Mouse (Mus musculus): ENCODE results near the gene Fbxo28. TPM values are rescaled to one million over a fixed set of nuclear protein-coding genes. Genes with fewer than 3 reads are reported as not detected.

The Fbxo28 gene
- polyA plus RNA-seq, 1 experiment from 2014 or later, result 11.5 TPM

- Histone ChIP-seq H3K4me2 (ENCODE audit: low read depth, low read length) (no peak overlapping the region), H3K36me3 (ENCODE audit: control insufficient read depth, insufficient read depth, low read length) (no peaks in the 10 kb centered on the region), H3K9me3 (ENCODE audit: control insufficient read depth, low read length) (no peaks in the 10 kb centered on the region), H3K27ac (ENCODE audit: low read length) (no peak overlapping the region), H3K4me3 (ENCODE audit: low read length) (no peak overlapping the region), H3K9ac (ENCODE audit: low read depth, low read length) (no peak overlapping the region), H3K27me3 (replicated peaks; ENCODE audit: control insufficient read depth, insufficient read depth, low read length) (no peaks in the 10 kb centered on the region), H3K4me1 (ENCODE audit: control insufficient read depth, insufficient read depth, low read length) (no peaks in the 10 kb centered on the region)
- 78% methylated on average over 11 of the region's 11 CpGs for WGBS
- no peak for ATAC-seq
Measured at GRCm38 (mm10) chr1:182354504-182355147, 13.2 kb upstream of the Fbxo28 start.

DNA sequence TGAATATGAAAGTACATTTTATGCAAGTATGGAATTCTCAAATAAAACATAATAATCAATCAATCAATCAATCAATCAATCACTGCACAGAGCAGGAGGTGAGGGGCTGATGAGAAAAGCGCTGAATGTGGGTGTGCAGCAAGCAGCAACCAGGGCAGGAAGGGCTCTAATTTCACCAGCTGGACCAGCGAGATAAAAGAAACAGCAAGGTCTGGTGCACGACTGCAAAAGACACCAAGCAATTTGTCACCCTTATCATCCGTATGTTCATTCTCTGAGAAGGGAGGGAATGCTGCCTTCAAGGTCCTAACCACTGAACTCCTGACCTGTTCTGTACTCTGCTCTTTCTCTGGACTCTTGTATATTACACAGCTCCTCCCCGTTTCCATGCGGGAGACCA lies 8.1 kb upstream of the Fbxo28 start:
- Histone ChIP-seq H3K9me3 (ENCODE audit: control insufficient read depth, low read length) (peaks cover 6% of the 10 kb centered on the region), H3K4me2 (ENCODE audit: low read depth, low read length) (no peak overlapping the region), H3K27me3 (replicated peaks; ENCODE audit: control insufficient read depth, insufficient read depth, low read length) (no peaks in the 10 kb centered on the region), H3K36me3 (ENCODE audit: control insufficient read depth, insufficient read depth, low read length) (no peaks in the 10 kb centered on the region), H3K27ac (ENCODE audit: low read length) (no peak overlapping the region), H3K9ac (ENCODE audit: low read depth, low read length) (no peak overlapping the region), H3K4me1 (ENCODE audit: control insufficient read depth, insufficient read depth, low read length) (no peaks in the 10 kb centered on the region), H3K4me3 (ENCODE audit: low read length) (no peak overlapping the region)
- no peak for ATAC-seq
- 66% methylated on average over 6 of the region's 6 CpGs for WGBS

GRCm38 (mm10) chr1:182346491-182346890 lies 5.1 kb upstream of the Fbxo28 start:
- H3K27me3 ChIP-seq (replicated peaks; ENCODE audit: control insufficient read depth, insufficient read depth, low read length), result no peaks in the 10 kb centered on the region
- no peak overlapping the region for H3K27ac ChIP-seq (ENCODE audit: low read length)
- peaks cover 6% of the 10 kb centered on the region for H3K9me3 ChIP-seq (ENCODE audit: control insufficient read depth, low read length)
- H3K4me3 ChIP-seq (ENCODE audit: low read length), result no peak overlapping the region
- no peak overlapping the region for H3K4me2 ChIP-seq (ENCODE audit: low read depth, low read length)
- H3K36me3 ChIP-seq (ENCODE audit: control insufficient read depth, insufficient read depth, low read length), result no peaks in the 10 kb centered on the region
- 68% methylated on average over 5 of the region's 5 CpGs for WGBS
- H3K9ac ChIP-seq (ENCODE audit: low read depth, low read length), result no peak overlapping the region
- ATAC-seq, result no peak
- H3K4me1 ChIP-seq (ENCODE audit: control insufficient read depth, insufficient read depth, low read length), result peaks cover 3% of the 10 kb centered on the region; the same call in 1 of the 2 replicates

GRCm38 (mm10) chr1:182345857-182346256 lies 4.4 kb upstream of the Fbxo28 start:
- H3K4me3 ChIP-seq (ENCODE audit: low read length), result no peak overlapping the region
- ATAC-seq, result no peak
- no peaks in the 10 kb centered on the region for H3K36me3 ChIP-seq (ENCODE audit: control insufficient read depth, insufficient read depth, low read length)
- WGBS, result 65% methylated on average over 2 of the region's 2 CpGs
- no peak overlapping the region for H3K4me2 ChIP-seq (ENCODE audit: low read depth, low read length)
- peaks cover 6% of the 10 kb centered on the region for H3K9me3 ChIP-seq (ENCODE audit: control insufficient read depth, low read length)
- H3K4me1 ChIP-seq (ENCODE audit: control insufficient read depth, insufficient read depth, low read length), result peaks cover 3% of the 10 kb centered on the region; the same call in 1 of the 2 replicates
- H3K27me3 ChIP-seq (replicated peaks; ENCODE audit: control insufficient read depth, insufficient read depth, low read length), result no peaks in the 10 kb centered on the region
- H3K9ac ChIP-seq (ENCODE audit: low read depth, low read length), result no peak overlapping the region
- H3K27ac ChIP-seq (ENCODE audit: low read length), result no peak overlapping the region

DNA sequence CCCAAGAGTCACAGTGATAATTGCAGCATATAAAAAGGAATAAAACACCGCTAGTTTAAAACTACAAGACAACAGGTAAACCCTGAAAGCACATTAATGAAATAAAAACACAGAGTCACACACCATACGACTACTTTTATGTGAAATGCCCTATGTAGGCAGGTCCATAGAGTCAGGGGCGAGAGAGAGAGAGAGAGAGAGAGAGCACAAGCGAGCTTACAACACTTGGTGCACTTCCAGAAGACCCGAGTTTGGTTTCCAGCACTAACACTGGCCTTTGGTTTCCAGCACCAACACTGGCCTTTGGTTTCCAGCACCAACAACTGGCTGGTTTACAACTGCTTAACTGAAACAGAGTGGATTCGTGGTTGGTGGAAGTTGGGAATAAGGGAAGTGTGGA lies 564 bp upstream of the Fbxo28 start:
- H3K27ac ChIP-seq (ENCODE audit: low read length), result no peak overlapping the region
- peak overlapping the region; percentile 67 for H3K4me2 ChIP-seq (ENCODE audit: low read depth, low read length)
- H3K4me1 ChIP-seq (ENCODE audit: control insufficient read depth, insufficient read depth, low read length), result peaks cover 12% of the 10 kb centered on the region
- H3K4me3 ChIP-seq (ENCODE audit: low read length), result peak overlapping the region; percentile 98
- 0 out of 2 replicates have a peak, but pooled peaks have one; percentile 27 for ATAC-seq
- H3K9ac ChIP-seq (ENCODE audit: low read depth, low read length), result no peak overlapping the region
- no peaks in the 10 kb centered on the region for H3K36me3 ChIP-seq (ENCODE audit: control insufficient read depth, insufficient read depth, low read length)
- H3K27me3 ChIP-seq (replicated peaks; ENCODE audit: control insufficient read depth, insufficient read depth, low read length), result no peaks in the 10 kb centered on the region
- WGBS, result 41% methylated on average over 6 of the region's 6 CpGs
- no peaks in the 10 kb centered on the region for H3K9me3 ChIP-seq (ENCODE audit: control insufficient read depth, low read length)

DNA sequence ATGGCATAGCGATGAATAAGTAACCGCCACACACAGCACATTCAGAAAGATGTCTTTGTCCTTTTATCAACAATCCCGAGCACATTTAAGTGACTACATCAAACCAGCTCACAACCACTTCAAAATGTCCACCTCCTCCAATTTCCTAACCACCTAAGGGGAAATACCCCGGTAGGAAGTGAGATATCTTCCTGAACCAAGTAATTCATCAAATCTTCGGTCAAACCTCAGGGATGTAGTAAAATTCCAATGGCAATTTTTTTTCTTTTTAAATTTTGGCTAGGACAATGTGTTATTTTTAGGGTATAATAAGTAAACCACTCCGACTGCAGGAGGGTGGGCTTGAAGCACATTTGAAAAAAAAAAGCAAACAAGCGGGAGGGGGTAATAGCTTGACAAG lies 1.1 kb downstream of the Fbxo28 start:
- no peak overlapping the region for H3K27ac ChIP-seq (ENCODE audit: low read length)
- no peak for ATAC-seq
- WGBS, result 32% methylated on average over 7 of the region's 7 CpGs
- no peaks in the 10 kb centered on the region for H3K9me3 ChIP-seq (ENCODE audit: control insufficient read depth, low read length)
- no peaks in the 10 kb centered on the region for H3K36me3 ChIP-seq (ENCODE audit: control insufficient read depth, insufficient read depth, low read length)
- H3K27me3 ChIP-seq (replicated peaks; ENCODE audit: control insufficient read depth, insufficient read depth, low read length), result no peaks in the 10 kb centered on the region
- H3K4me2 ChIP-seq (ENCODE audit: low read depth, low read length), result peak overlapping the region; percentile 88
- H3K4me3 ChIP-seq (ENCODE audit: low read length), result peak overlapping the region; percentile 98
- H3K9ac ChIP-seq (ENCODE audit: low read depth, low read length), result peak overlapping the region; percentile 91
- H3K4me1 ChIP-seq (ENCODE audit: control insufficient read depth, insufficient read depth, low read length), result peaks cover 12% of the 10 kb centered on the region

DNA sequence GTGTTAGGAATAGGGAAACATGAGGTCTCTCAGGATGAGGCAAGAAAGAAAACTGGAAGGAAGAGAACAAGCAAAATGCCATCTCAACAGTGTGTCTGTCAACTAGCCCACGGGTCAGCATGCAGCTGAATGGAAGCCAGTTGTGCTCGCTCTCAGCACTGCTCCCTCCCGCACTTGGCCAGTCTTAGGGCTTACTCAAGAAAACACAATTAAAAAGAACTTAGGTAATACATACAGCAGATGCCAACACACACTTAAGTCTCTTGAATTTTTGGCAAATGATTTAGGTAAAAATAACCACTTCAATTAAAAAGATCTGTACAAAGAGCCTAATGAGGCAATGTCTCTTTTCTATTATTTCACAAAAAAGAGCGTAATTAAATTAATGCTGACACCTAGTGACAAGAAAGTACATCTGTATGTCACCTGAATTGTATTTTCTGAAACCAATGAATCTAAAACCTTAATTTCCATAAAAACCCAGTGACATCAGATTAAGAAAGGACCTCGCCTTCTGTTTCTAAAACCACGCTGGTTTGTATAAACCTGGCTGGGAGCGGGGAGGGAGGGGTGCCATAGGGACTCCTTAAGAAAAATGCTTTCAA lies 2.4 kb downstream of the Fbxo28 start:
- Histone ChIP-seq H3K4me3 (ENCODE audit: low read length) (no peak overlapping the region), H3K4me1 (ENCODE audit: control insufficient read depth, insufficient read depth, low read length) (peaks cover 15% of the 10 kb centered on the region), H3K9me3 (ENCODE audit: control insufficient read depth, low read length) (no peaks in the 10 kb centered on the region), H3K27me3 (replicated peaks; ENCODE audit: control insufficient read depth, insufficient read depth, low read length) (no peaks in the 10 kb centered on the region), H3K36me3 (ENCODE audit: control insufficient read depth, insufficient read depth, low read length) (no peaks in the 10 kb centered on the region), H3K4me2 (ENCODE audit: low read depth, low read length) (no peak overlapping the region), H3K27ac (ENCODE audit: low read length) (no peak overlapping the region), H3K9ac (ENCODE audit: low read depth, low read length) (no peak overlapping the region)
- 78% methylated on average over 7 of the region's 7 CpGs for WGBS
- ATAC-seq, result no peak

DNA sequence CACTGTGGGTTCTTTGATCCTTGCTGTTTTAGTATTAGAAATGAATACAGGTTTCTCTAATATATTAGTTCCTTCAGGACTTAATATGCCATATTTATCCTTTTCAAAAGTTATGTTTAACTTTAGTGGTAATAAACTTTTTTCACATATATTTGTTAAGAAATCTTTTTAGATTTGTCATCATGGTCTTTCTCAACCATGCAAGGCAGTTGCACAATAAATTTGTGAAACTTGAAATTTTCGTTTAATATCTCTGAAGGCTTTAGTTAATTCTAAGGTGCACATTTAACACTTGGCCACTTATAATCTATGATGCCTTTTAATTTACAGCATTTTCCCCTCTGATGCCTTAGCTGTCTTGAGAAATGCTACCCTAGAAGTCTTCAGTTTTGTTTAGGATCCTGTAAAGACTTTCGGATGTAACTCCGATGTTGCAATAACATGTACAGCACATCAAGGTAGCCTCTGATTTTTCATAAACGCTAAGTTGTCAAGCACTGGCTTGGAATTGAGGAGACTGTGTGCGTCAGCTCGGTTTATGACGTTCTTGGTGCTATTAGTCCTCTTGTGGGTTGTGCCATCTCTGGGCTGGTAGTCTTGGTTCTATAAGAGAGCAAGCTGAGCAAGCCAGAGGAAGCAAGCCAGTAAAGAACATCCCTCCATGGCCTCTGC lies 7.5 kb downstream of the Fbxo28 start:
- H3K4me3 ChIP-seq (ENCODE audit: low read length), result no peak overlapping the region
- no peaks in the 10 kb centered on the region for H3K36me3 ChIP-seq (ENCODE audit: control insufficient read depth, insufficient read depth, low read length)
- peaks cover 5% of the 10 kb centered on the region for H3K4me1 ChIP-seq (ENCODE audit: control insufficient read depth, insufficient read depth, low read length)
- H3K9ac ChIP-seq (ENCODE audit: low read depth, low read length), result no peak overlapping the region
- WGBS, result 93% methylated on average over 7 of the region's 7 CpGs
- H3K27ac ChIP-seq (ENCODE audit: low read length), result no peak overlapping the region
- H3K27me3 ChIP-seq (replicated peaks; ENCODE audit: control insufficient read depth, insufficient read depth, low read length), result no peaks in the 10 kb centered on the region
- H3K4me2 ChIP-seq (ENCODE audit: low read depth, low read length), result no peak overlapping the region
- ATAC-seq, result no peak
- no peaks in the 10 kb centered on the region for H3K9me3 ChIP-seq (ENCODE audit: control insufficient read depth, low read length)

- ATAC-seq, result no peak
- WGBS, result 88% methylated on average over 5 of the region's 5 CpGs
- Histone ChIP-seq H3K4me3 (ENCODE audit: low read length) (no peak overlapping the region), H3K9ac (ENCODE audit: low read depth, low read length) (no peak overlapping the region), H3K27ac (ENCODE audit: low read length) (no peak overlapping the region), H3K36me3 (ENCODE audit: control insufficient read depth, insufficient read depth, low read length) (no peaks in the 10 kb centered on the region), H3K4me2 (ENCODE audit: low read depth, low read length) (no peak overlapping the region), H3K9me3 (ENCODE audit: control insufficient read depth, low read length) (no peaks in the 10 kb centered on the region), H3K4me1 (ENCODE audit: control insufficient read depth, insufficient read depth, low read length) (peaks cover 3% of the 10 kb centered on the region; the same call in 1 of the 2 replicates), H3K27me3 (replicated peaks; ENCODE audit: control insufficient read depth, insufficient read depth, low read length) (no peaks in the 10 kb centered on the region)
Measured at GRCm38 (mm10) chr1:182332090-182333034, 9.1 kb downstream of the Fbxo28 start.
